Mouse (Mus musculus): Measurements from ENCODE around the gene Ypel3. TPM values are rescaled to one million over a fixed set of nuclear protein-coding genes. Genes with fewer than 3 reads are reported as not detected.

Gene Ypel3
- polyA plus RNA-seq, 2 experiments from 2014 or later, result 58.4 to 83.8 TPM

- ATAC-seq, result peak; percentile 33
Measured at GRCm38 (mm10) chr7:126794271-126794605, 17.5 kb downstream of the Ypel3 start.

GRCm38 (mm10) chr7:126795387-126796317 lies 18.9 kb downstream of the Ypel3 start:
- ATAC-seq, result no peak

- no peak for ATAC-seq
Measured at GRCm38 (mm10) chr7:126796350-126796932, 19.7 kb downstream of the Ypel3 start.

GRCm38 (mm10) chr7:126797411-126798126 lies 20.8 kb downstream of the Ypel3 start, which contains the start of gene Fam57b:
TSS of gene Fam57b (plus strand) at chr7:126797668.
- no peak for ATAC-seq

GRCm38 (mm10) chr7:126798127-126799049 lies 21.6 kb downstream of the Ypel3 start:
- peak; percentile 19 for ATAC-seq

GRCm38 (mm10) chr7:126799050-126799467 lies 22.3 kb downstream of the Ypel3 start:
- peak; percentile 88 for ATAC-seq

GRCm38 (mm10) chr7:126799468-126800268 lies 22.9 kb downstream of the Ypel3 start:
- ATAC-seq, result peak; percentile 74

- no peak for ATAC-seq
Measured at GRCm38 (mm10) chr7:126800269-126801056, 23.7 kb downstream of the Ypel3 start.

GRCm38 (mm10) chr7:126801057-126801422 lies 24.3 kb downstream of the Ypel3 start:
- no peak for ATAC-seq

- ATAC-seq, result no peak
Measured at GRCm38 (mm10) chr7:126802134-126802889, 25.6 kb downstream of the Ypel3 start.

- ATAC-seq, result no peak
Measured at GRCm38 (mm10) chr7:126803181-126803580, 26.4 kb downstream of the Ypel3 start.

GRCm38 (mm10) chr7:126803751-126804150 lies 27.0 kb downstream of the Ypel3 start:
- no peak for ATAC-seq

GRCm38 (mm10) chr7:126806956-126807355 lies 30.2 kb downstream of the Ypel3 start:
- ATAC-seq, result no peak

GRCm38 (mm10) chr7:126807405-126807804 lies 30.6 kb downstream of the Ypel3 start:
- no peak for ATAC-seq

- no peak for ATAC-seq
Measured at GRCm38 (mm10) chr7:126808703-126809455, 32.1 kb downstream of the Ypel3 start.

- ATAC-seq, result no peak
Measured at GRCm38 (mm10) chr7:126809723-126810369, 33.1 kb downstream of the Ypel3 start.

GRCm38 (mm10) chr7:126815726-126816222 lies 39.0 kb downstream of the Ypel3 start:
- ATAC-seq, result no peak

- no peak for ATAC-seq
Measured at GRCm38 (mm10) chr7:126816494-126816893, 39.7 kb downstream of the Ypel3 start.

Measured in CD4-positive, CD25-positive, alpha-beta regulatory T cell, adult 4 months (primary cell).